Mouse (Mus musculus) embryonic fibroblast, embryonic 13.5 days (primary cell): Measurements from ENCODE around the gene Vmn2r96. TPM values are rescaled to one million over a fixed set of nuclear protein-coding genes. Genes with fewer than 3 reads are reported as not detected.
"Not testable (repeated sequence)": the region's sequence is repeated elsewhere in the genome, so short reads cannot be mapped to it uniquely, and the experiment has no call there.

Source experiments
- H3K27ac ChIP-seq: 2 replicates; pipeline ENCODE4 v1.5.1; 2012; ENCODE audit warnings: low read length, control low read depth, inconsistent platforms; ENCODE audit not compliant: insufficient read depth
- H3K4me1 ChIP-seq: 2 replicates; pipeline ENCODE4 v1.6.1; 2011; ENCODE audit warnings: low read length; ENCODE audit not compliant: control insufficient read depth, insufficient read depth
- H3K4me3 ChIP-seq: 2 replicates; pipeline ENCODE4 v1.5.1; 2011; ENCODE audit warnings: mild to moderate bottlenecking, control low read depth, low read length; ENCODE audit not compliant: insufficient read depth
- CTCF ChIP-seq: IDR thresholded peaks from 2 replicates; pipeline ENCODE4 v1.5.1; 2011; ENCODE audit warnings: mild to moderate bottlenecking, control low read depth, low read length, moderate library complexity, borderline replicate concordance; ENCODE audit not compliant: insufficient read depth
- POLR2A ChIP-seq: IDR thresholded peaks from 2 replicates; pipeline ENCODE4 v1.6.1; 2011; ENCODE audit warnings: low read depth, mild to moderate bottlenecking, control low read depth, low read length, moderate library complexity
- polyA plus RNA-seq: library from polyadenylated mRNA; stranded (reverse); fragments of >200 nt; gene quantifications from 2 replicates; pipeline ENCODE4 v1.2.4, GENCODE M21; 2011; ENCODE audit warnings: low read depth; ENCODE audit not compliant: missing spikeins, insufficient read length

Vmn2r96 gene
- not detected in 2 replicates for polyA plus RNA-seq

GRCm38 (mm10) chr17:18572851-18573250 lies at the start of gene Vmn2r96:
Vmn2r96 (plus strand) TSS chr17:18573151.
- not testable (repeated sequence) for H3K4me1 ChIP-seq, H3K4me3 ChIP-seq, H3K27ac ChIP-seq

- no peak overlapping the region for H3K27ac ChIP-seq
- no peak overlapping the region for H3K4me3 ChIP-seq
- TF ChIP-seq CTCF (no peak), POLR2A (no peak)
- H3K4me1 ChIP-seq, result no peaks in the 10 kb centered on the region
Measured at GRCm38 (mm10) chr17:18523371-18523770, 49.6 kb upstream of the Vmn2r96 start.

GRCm38 (mm10) chr17:18523991-18524390 lies 49.0 kb upstream of the Vmn2r96 start:
- TF ChIP-seq CTCF (no peak), POLR2A (no peak)
- H3K27ac ChIP-seq, result no peak overlapping the region
- H3K4me1 ChIP-seq, result no peaks in the 10 kb centered on the region
- no peak overlapping the region for H3K4me3 ChIP-seq

- not testable (repeated sequence) for H3K27ac ChIP-seq, H3K4me3 ChIP-seq, H3K4me1 ChIP-seq
Measured at GRCm38 (mm10) chr17:18558212-18559158, 14.5 kb upstream of the Vmn2r96 start.

GRCm38 (mm10) chr17:18566186-18566585 lies 6.8 kb upstream of the Vmn2r96 start:
- not testable (repeated sequence) for H3K27ac ChIP-seq, H3K4me3 ChIP-seq, H3K4me1 ChIP-seq

- H3K27ac ChIP-seq, H3K4me3 ChIP-seq, H3K4me1 ChIP-seq: not testable (repeated sequence)
Measured at GRCm38 (mm10) chr17:18615151-18615550, 42.2 kb downstream of the Vmn2r96 start.

GRCm38 (mm10) chr17:18626532-18626931 lies 53.6 kb downstream of the Vmn2r96 start:
- Histone ChIP-seq H3K4me3 (no peak overlapping the region), H3K4me1 (no peaks in the 10 kb centered on the region), H3K27ac (no peak overlapping the region)
- TF ChIP-seq POLR2A (no peak), CTCF (no peak)

Other genes with a start within 250 kb of the Vmn2r96 start
- gene Vmn2r95, start 149.1 kb upstream of the Vmn2r96 start, polyA plus RNA-seq, result not detected in 2 replicates